In the genomic region with DNA sequence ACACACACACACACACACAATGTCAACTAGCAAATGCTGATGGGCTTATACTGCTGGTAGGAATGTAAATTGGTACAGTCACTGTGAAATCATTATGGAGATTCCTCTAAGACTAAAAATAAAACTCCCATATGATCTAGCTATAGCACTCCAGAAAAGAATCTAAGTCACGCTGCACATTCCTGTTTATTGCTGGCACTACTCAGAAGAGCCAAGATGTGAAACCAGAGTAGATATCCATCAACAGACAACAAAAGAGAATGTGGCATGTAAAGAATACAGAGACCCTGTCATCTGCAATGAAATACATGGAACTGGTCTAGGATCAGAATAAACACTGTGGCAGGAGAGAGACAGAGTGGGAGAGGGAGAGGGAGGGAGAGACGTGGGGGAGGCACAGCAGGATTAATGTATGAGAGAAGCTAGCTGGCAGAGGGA, we compare ENCODE assay signal across 13 mouse cellular contexts.
DNase-seq lines count a peak whose midpoint lies in the region; ATAC-seq and TF ChIP-seq lines count a peak whose summit lies in the region.
"Had no signal": no experiment of that assay in that cellular context is flagged by ENCODE, and none has a peak within 500 bp of the region (broad histone marks: within the 10 kb centered on the region; RNA-seq: fewer than 3 reads in every experiment).

No protein-coding gene starts in this region.

- TF ChIP-seq POLR2A in lung, adult 2 months (IDR thresholded peaks at IDR 0.05; ENCODE audit: borderline replicate concordance, extremely low read depth, low read depth, low read length): no peak

- DNase-seq in embryo, embryonic 10.5 days (ENCODE audit: low spot score): peak; percentile 17
- no peak for DNase-seq in embryo, embryonic 10 days (ENCODE audit: low spot score)
- no peak for DNase-seq in heart, adult 18-20 months
- no peak for DNase-seq in lung, adult 2 months
- peak; percentile 28 for DNase-seq in right cerebral cortex, postnatal 25 days
- no peak for DNase-seq in stomach, postnatal 0 days (ENCODE audit: low spot score)
- DNase-seq: liver, postnatal 0 days; thymus, postnatal 14 days had no signal

- H3K27me3 ChIP-seq in heart, embryonic 15.5 days: no peaks in the 10 kb centered on the region
- no peaks in the 10 kb centered on the region for H3K27me3 ChIP-seq in lung, embryonic 15.5 days
- no peaks in the 10 kb centered on the region for H3K27me3 ChIP-seq in stomach, postnatal 0 days (ENCODE audit: control insufficient read depth, insufficient read depth, low read length)

- 24% methylated on average over 2 of the region's 2 CpGs for WGBS in heart, embryonic 15.5 days
- 14% methylated on average over 2 of the region's 2 CpGs for WGBS in lung, embryonic 15.5 days
- WGBS in lung, adult 2 months: 36% methylated on average over 2 of the region's 2 CpGs
- 22% methylated on average over 2 of the region's 2 CpGs for WGBS in stomach, postnatal 0 days

- H3K27ac ChIP-seq in heart, embryonic 15.5 days: peak overlapping the region; percentile 83
- no peak overlapping the region for H3K27ac ChIP-seq in lung, embryonic 15.5 days
- H3K27ac ChIP-seq in stomach, postnatal 0 days (replicated peaks): no peak overlapping the region

- peaks cover 22% of the 10 kb centered on the region for H3K4me1 ChIP-seq in heart, embryonic 15.5 days (replicated peaks)
- peaks cover 10% of the 10 kb centered on the region; the same call in 1 of the 2 replicates for H3K4me1 ChIP-seq in lung, embryonic 15.5 days
- H3K4me1 ChIP-seq in lung, adult 2 months (ENCODE audit: control insufficient read depth, insufficient read depth, low read length): peaks cover 2% of the 10 kb centered on the region
- H3K4me1 ChIP-seq in stomach, postnatal 0 days (replicated peaks; ENCODE audit: control insufficient read depth, insufficient read depth): no peaks in the 10 kb centered on the region

- H3K9me3 ChIP-seq in heart, embryonic 15.5 days (replicated peaks): no peaks in the 10 kb centered on the region
- no peaks in the 10 kb centered on the region for H3K9me3 ChIP-seq in lung, embryonic 15.5 days
- no peaks in the 10 kb centered on the region for H3K9me3 ChIP-seq in stomach, postnatal 0 days (ENCODE audit: control insufficient read depth, low read length)

- no peak overlapping the region for H3K4me3 ChIP-seq in heart, embryonic 15.5 days
- no peak overlapping the region for H3K4me3 ChIP-seq in lung, embryonic 15.5 days
- H3K4me3 ChIP-seq in lung, adult 2 months (replicated peaks; ENCODE audit: extremely low read depth, low read depth, low read length): no peak overlapping the region
- H3K4me3 ChIP-seq in stomach, postnatal 0 days (ENCODE audit: low read depth, low read length): no peak overlapping the region

- no peak overlapping the region for H3K9ac ChIP-seq in heart, embryonic 15.5 days
- H3K9ac ChIP-seq in lung, embryonic 15.5 days: no peak overlapping the region
- H3K9ac ChIP-seq in stomach, postnatal 0 days (ENCODE audit: low read length): no peak overlapping the region
- H3K9ac ChIP-seq: liver, postnatal 0 days had no signal

- peak overlapping the region; percentile 17 for H3K4me2 ChIP-seq in heart, embryonic 15.5 days
- H3K4me2 ChIP-seq in lung, embryonic 15.5 days: no peak overlapping the region
- H3K4me2 ChIP-seq in stomach, postnatal 0 days (replicated peaks; ENCODE audit: low read depth): no peak overlapping the region

- no peaks in the 10 kb centered on the region for H3K36me3 ChIP-seq in heart, embryonic 15.5 days
- no peaks in the 10 kb centered on the region for H3K36me3 ChIP-seq in lung, embryonic 15.5 days
- no peaks in the 10 kb centered on the region for H3K36me3 ChIP-seq in stomach, postnatal 0 days (ENCODE audit: control insufficient read depth, insufficient read depth, low read length)

- no peak for TF ChIP-seq CTCF in lung, adult 2 months (IDR thresholded peaks at IDR 0.05; ENCODE audit: insufficient read depth, low read length)
- no peak for TF ChIP-seq CTCF in stomach, postnatal 0 days (IDR thresholded peaks at IDR 0.05; ENCODE audit: low read depth)

- no peak for TF ChIP-seq EP300 in stomach, postnatal 0 days (optimal IDR thresholded peaks at IDR 0.05)

- ATAC-seq in heart, embryonic 15.5 days (replicated peaks; ENCODE audit: insufficient number of reproducible peaks, insufficient read depth, low FRiP score, low read depth): peak; percentile 53
- ATAC-seq in lung, embryonic 15.5 days (ENCODE audit: borderline replicate concordance, extremely low read depth, low FRiP score, low TSS enrichment): peak; percentile 42; the same call in 1 of the 2 replicates
- ATAC-seq in stomach, postnatal 0 days (ENCODE audit: low FRiP score, low TSS enrichment): no peak
- ATAC-seq: activated CD4-positive, CD25-positive, alpha-beta regulatory T cell, adult 4 months; inflammation-experienced regulatory T-cells, adult 6 months; liver, postnatal 0 days; midbrain, embryonic 16.5 days had no signal

Comparison
In these comparisons a context has a peak if more than half of its experiments do, and no peak if none do; other contexts are left out.
1. DNase-seq: peak in embryo, embryonic 10.5 days (single experiment) and right cerebral cortex, postnatal 25 days (single experiment); none in embryo, embryonic 10 days (single experiment), heart, adult 18-20 months (0 of 2), lung, adult 2 months (single experiment) and stomach, postnatal 0 days (single experiment).